Mouse (Mus musculus) heart, embryonic 10.5 days (tissue): ENCODE measurements around the gene Osbpl2. TPM values are rescaled to one million over a fixed set of nuclear protein-coding genes. Genes with fewer than 3 reads are reported as not detected.
A peak's percentile ranks its signal among the peaks of the same experiment; 100 is the strongest.
"Not testable (repeated sequence)": the region's sequence is repeated elsewhere in the genome, so short reads cannot be mapped to it uniquely, and the experiment has no call there.

ENCODE experiments used
- DNase-seq: peaks from one replicate; pipeline ENCODE4 v3.0.0-alpha.2; 2017; ENCODE audit warnings: low spot score
- H3K27ac ChIP-seq: fragments of 300-500 bp; sonication (generic); 2 replicates; pipeline ENCODE4 v1.5.1; 2016; ENCODE audit warnings: mild to moderate bottlenecking
- H3K27me3 ChIP-seq: fragments of 300-500 bp; sonication (generic); 2 replicates; pipeline ENCODE4 v1.6.1; 2016; ENCODE audit warnings: mild to moderate bottlenecking; ENCODE audit not compliant: poor library complexity, insufficient read depth, severe bottlenecking
- H3K36me3 ChIP-seq: fragments of 300-500 bp; sonication (generic); 2 replicates; pipeline ENCODE4 v1.6.1; 2016; ENCODE audit warnings: mild to moderate bottlenecking, moderate library complexity
- H3K4me1 ChIP-seq: fragments of 300-500 bp; sonication (generic); 2 replicates; pipeline ENCODE4 v1.6.1; 2016; ENCODE audit warnings: mild to moderate bottlenecking
- H3K4me3 ChIP-seq: fragments of 300-500 bp; sonication (generic); 2 replicates; pipeline ENCODE4 v1.5.1; 2016; ENCODE audit warnings: mild to moderate bottlenecking, moderate library complexity
- H3K9me3 ChIP-seq: fragments of 300-500 bp; sonication (generic); 2 replicates; pipeline ENCODE4 v1.6.1; 2016; ENCODE audit warnings: mild to moderate bottlenecking, moderate library complexity
- WGBS: fragments of 180-500 bp; shearing (Covaris S2); methylation state at CpG from one replicate; pipeline ENCODE4 v1.1.7; 2016; 5-methylcytosine and 5-hydroxymethylcytosine counted together
- polyA plus RNA-seq: library from polyadenylated mRNA; unstranded; fragments of >200 nt; fragmentation: Nextera tagmentation; extraction: Ambion mirVana; gene quantifications from 2 replicates; pipeline ENCODE4 v1.2.1, GENCODE M21; 2016

The Osbpl2 gene
- polyA plus RNA-seq, 1 experiment from 2014 or later, result 29.7 TPM

- WGBS, result 70% methylated on average over 4 of the region's 4 CpGs
- no peak for DNase-seq
- Histone ChIP-seq H3K27ac (no peak overlapping the region), H3K36me3 (peaks cover 53% of the 10 kb centered on the region), H3K4me3 (peak overlapping the region; percentile 95), H3K9me3 (no peaks in the 10 kb centered on the region), H3K27me3 (no peaks in the 10 kb centered on the region), H3K4me1 (peaks cover 19% of the 10 kb centered on the region)
Observed at GRCm38 (mm10) chr2:180173163-180173562, 54.1 kb downstream of the Osbpl2 start.

GRCm38 (mm10) chr2:180173711-180174110 is 54.6 kb downstream of the Osbpl2 start:
- not testable (repeated sequence) for H3K27me3 ChIP-seq, H3K9me3 ChIP-seq, H3K4me3 ChIP-seq, H3K27ac ChIP-seq, DNase-seq
- H3K36me3 ChIP-seq, result peaks cover 58% of the 10 kb centered on the region
- whole genome bisulfite sequencing, result 90% methylated on average over 8 of the region's 8 CpGs
- H3K4me1 ChIP-seq, result peaks cover 19% of the 10 kb centered on the region

- no peak for DNase-seq
- WGBS, result 97% methylated on average over 5 of the region's 5 CpGs
- peaks cover 62% of the 10 kb centered on the region for H3K36me3 ChIP-seq
- no peaks in the 10 kb centered on the region for H3K9me3 ChIP-seq
- H3K4me3 ChIP-seq, result no peak overlapping the region
- H3K27ac ChIP-seq, result no peak overlapping the region
- H3K4me1 ChIP-seq, result peaks cover 19% of the 10 kb centered on the region
- H3K27me3 ChIP-seq, result no peaks in the 10 kb centered on the region
Observed at GRCm38 (mm10) chr2:180174121-180174520, 55.0 kb downstream of the Osbpl2 start.

- Histone ChIP-seq H3K27ac (no peak overlapping the region), H3K9me3 (no peaks in the 10 kb centered on the region), H3K36me3 (peaks cover 78% of the 10 kb centered on the region), H3K4me3 (no peak overlapping the region), H3K4me1 (peaks cover 17% of the 10 kb centered on the region), H3K27me3 (no peaks in the 10 kb centered on the region)
- WGBS, result 94% methylated on average over 7 of the region's 7 CpGs
- DNase-seq, result no peak
Observed at GRCm38 (mm10) chr2:180175725-180176124, 56.6 kb downstream of the Osbpl2 start.

GRCm38 (mm10) chr2:180181542-180181941 is 62.4 kb downstream of the Osbpl2 start:
- DNase-seq, result no peak
- Histone ChIP-seq H3K27ac (no peak overlapping the region), H3K4me1 (no peaks in the 10 kb centered on the region; the same call in 1 of the 2 replicates), H3K27me3 (no peaks in the 10 kb centered on the region), H3K36me3 (peaks cover 97% of the 10 kb centered on the region), H3K9me3 (no peaks in the 10 kb centered on the region), H3K4me3 (no peak overlapping the region)
- WGBS, result 88% methylated on average over 9 of the region's 9 CpGs

- no peak for DNase-seq
- H3K9me3 ChIP-seq, result no peaks in the 10 kb centered on the region
- peaks cover 96% of the 10 kb centered on the region for H3K36me3 ChIP-seq
- no peak overlapping the region for H3K27ac ChIP-seq
- H3K27me3 ChIP-seq, result no peaks in the 10 kb centered on the region
- WGBS, result 91% methylated on average over 24 of the region's 24 CpGs
- no peak overlapping the region for H3K4me3 ChIP-seq
- no peaks in the 10 kb centered on the region for H3K4me1 ChIP-seq
Observed at GRCm38 (mm10) chr2:180184011-180184751, 65.1 kb downstream of the Osbpl2 start.

- Histone ChIP-seq H3K9me3 (no peaks in the 10 kb centered on the region), H3K27me3 (no peaks in the 10 kb centered on the region), H3K4me1 (no peaks in the 10 kb centered on the region), H3K4me3 (no peak overlapping the region), H3K36me3 (peaks cover 95% of the 10 kb centered on the region), H3K27ac (no peak overlapping the region)
- no peak for DNase-seq
- 85% methylated on average over 6 of the region's 6 CpGs for WGBS
Observed at GRCm38 (mm10) chr2:180184752-180185109, 65.6 kb downstream of the Osbpl2 start.

- Histone ChIP-seq H3K9me3 (no peaks in the 10 kb centered on the region), H3K4me1 (no peaks in the 10 kb centered on the region), H3K27ac (no peak overlapping the region), H3K4me3 (no peak overlapping the region), H3K27me3 (no peaks in the 10 kb centered on the region), H3K36me3 (peaks cover 95% of the 10 kb centered on the region)
- WGBS, result 88% methylated on average over 14 of the region's 14 CpGs
- no peak for DNase-seq
Observed at GRCm38 (mm10) chr2:180185686-180186085, 66.6 kb downstream of the Osbpl2 start.

- no peaks in the 10 kb centered on the region for H3K27me3 ChIP-seq
- H3K4me1 ChIP-seq, result peaks cover 13% of the 10 kb centered on the region; the same call in 1 of the 2 replicates
- no peak overlapping the region for H3K27ac ChIP-seq
- no peak overlapping the region for H3K4me3 ChIP-seq
- DNase-seq, result no peak
- no peaks in the 10 kb centered on the region for H3K9me3 ChIP-seq
- WGBS, result 93% methylated on average over 11 of the region's 11 CpGs
- H3K36me3 ChIP-seq, result peaks cover 95% of the 10 kb centered on the region
Observed at GRCm38 (mm10) chr2:180187362-180187761, 68.3 kb downstream of the Osbpl2 start.

- Histone ChIP-seq H3K9me3 (no peaks in the 10 kb centered on the region), H3K4me1 (peaks cover 27% of the 10 kb centered on the region; the same call in 1 of the 2 replicates), H3K27ac (no peak overlapping the region), H3K4me3 (no peak overlapping the region), H3K27me3 (no peaks in the 10 kb centered on the region), H3K36me3 (peaks cover 82% of the 10 kb centered on the region)
- 69% methylated on average over 10 of the region's 12 CpGs for WGBS
- no peak for DNase-seq
Observed at GRCm38 (mm10) chr2:180196610-180197322, 77.7 kb downstream of the Osbpl2 start.

- Histone ChIP-seq H3K27ac (no peak overlapping the region), H3K36me3 (peaks cover 82% of the 10 kb centered on the region), H3K4me3 (no peak overlapping the region), H3K4me1 (peaks cover 24% of the 10 kb centered on the region; the same call in 1 of the 2 replicates), H3K27me3 (no peaks in the 10 kb centered on the region), H3K9me3 (no peaks in the 10 kb centered on the region)
- WGBS, result 79% methylated on average over 10 of the region's 10 CpGs
- DNase-seq, result no peak
Observed at GRCm38 (mm10) chr2:180197323-180198037, 78.4 kb downstream of the Osbpl2 start.

GRCm38 (mm10) chr2:180198782-180199181 is 79.7 kb downstream of the Osbpl2 start:
- Histone ChIP-seq H3K4me1 (peaks cover 21% of the 10 kb centered on the region; the same call in 1 of the 2 replicates), H3K27ac (no peak overlapping the region), H3K36me3 (peaks cover 76% of the 10 kb centered on the region), H3K4me3 (no peak overlapping the region), H3K9me3 (no peaks in the 10 kb centered on the region), H3K27me3 (no peaks in the 10 kb centered on the region)
- DNase-seq, result no peak
- 83% methylated on average over 10 of the region's 10 CpGs for WGBS

- H3K27me3 ChIP-seq, result no peaks in the 10 kb centered on the region
- WGBS, result 84% methylated on average over 11 of the region's 11 CpGs
- H3K9me3 ChIP-seq, result no peaks in the 10 kb centered on the region
- H3K4me1 ChIP-seq, result peaks cover 30% of the 10 kb centered on the region
- no peak overlapping the region for H3K4me3 ChIP-seq
- no peak for DNase-seq
- no peak overlapping the region for H3K27ac ChIP-seq
- H3K36me3 ChIP-seq, result peaks cover 57% of the 10 kb centered on the region
Observed at GRCm38 (mm10) chr2:180200681-180201080, 81.6 kb downstream of the Osbpl2 start.
